Mouse (Mus musculus) small intestine, adult 2 months (tissue): ENCODE measurements around the gene Gm10358.
"Not testable (repeated sequence)": the region's sequence is repeated elsewhere in the genome, so short reads cannot be mapped to it uniquely, and the experiment has no call there.

ENCODE experiments used
- CTCF ChIP-seq: fragments of 200-500 bp; IDR thresholded peaks from 2 replicates; pipeline ENCODE4 v1.5.1; 2012; ENCODE audit warnings: low read depth, mild to moderate bottlenecking, control low read depth, inconsistent platforms, low read length, moderate library complexity, mixed read lengths; ENCODE audit not compliant: insufficient replicate concordance, insufficient read length; ENCODE audit errors: extremely low read depth
- POLR2A ChIP-seq: fragments of 200-500 bp; IDR thresholded peaks from 2 replicates; pipeline ENCODE4 v1.6.1; 2012; ENCODE audit warnings: low read depth, mild to moderate bottlenecking, control low read depth, inconsistent platforms, low read length, moderate library complexity

DNA sequence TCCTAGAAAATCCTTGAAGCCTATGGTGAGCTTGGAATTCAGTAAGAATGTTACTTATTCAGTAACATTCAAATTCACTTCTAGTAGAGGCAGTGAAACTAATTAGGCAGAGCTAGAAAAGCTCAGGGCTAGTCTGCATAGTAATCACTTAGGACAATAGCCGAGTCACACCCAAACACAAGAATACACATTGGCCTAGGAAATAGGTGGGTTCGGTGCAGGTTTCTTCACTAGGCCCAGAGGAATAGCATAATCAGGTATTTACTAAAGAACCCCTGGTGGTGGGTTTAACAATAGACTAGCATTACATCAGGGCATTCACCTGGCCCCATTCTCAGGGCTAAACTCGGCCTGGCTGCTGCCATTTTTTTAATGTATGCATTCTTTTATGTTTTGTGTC is 9.3 kb upstream of the Gm10358 start:
- not testable (repeated sequence) for TF ChIP-seq CTCF, POLR2A
